Mouse (Mus musculus): ENCODE results near the gene Trim2. TPM values are rescaled to one million over a fixed set of nuclear protein-coding genes. Genes with fewer than 3 reads are reported as not detected.

Gene Trim2
- total RNA-seq, 4 experiments from 2014 or later: 42.9 to 87.2 (median 60.4) TPM

DNA sequence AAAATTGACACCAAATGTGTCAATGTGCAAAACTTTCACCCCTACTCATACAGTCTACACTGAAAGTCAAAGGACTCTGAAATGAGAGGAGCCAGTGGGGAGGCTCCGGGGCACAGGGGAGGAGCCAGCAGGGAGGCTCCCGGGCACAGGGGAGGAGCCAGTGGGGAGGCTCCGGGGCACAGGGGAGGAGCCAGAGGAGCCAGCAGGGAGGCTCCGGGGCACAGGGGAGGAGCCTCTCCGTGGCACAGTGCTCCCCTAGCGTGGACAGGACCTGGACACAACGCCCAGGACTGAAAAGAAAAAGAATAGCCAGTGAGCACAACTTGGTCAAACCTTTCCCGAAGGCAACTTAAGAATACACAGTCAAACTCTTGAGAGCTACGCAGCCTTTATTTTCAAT, 171.3 kb downstream of the Trim2 start:
- DNase-seq: peak; percentile 27

- no peak for DNase-seq
These were observed 175.3 kb downstream of the Trim2 start for GRCm38 (mm10) chr3:84131369-84131768.

DNA sequence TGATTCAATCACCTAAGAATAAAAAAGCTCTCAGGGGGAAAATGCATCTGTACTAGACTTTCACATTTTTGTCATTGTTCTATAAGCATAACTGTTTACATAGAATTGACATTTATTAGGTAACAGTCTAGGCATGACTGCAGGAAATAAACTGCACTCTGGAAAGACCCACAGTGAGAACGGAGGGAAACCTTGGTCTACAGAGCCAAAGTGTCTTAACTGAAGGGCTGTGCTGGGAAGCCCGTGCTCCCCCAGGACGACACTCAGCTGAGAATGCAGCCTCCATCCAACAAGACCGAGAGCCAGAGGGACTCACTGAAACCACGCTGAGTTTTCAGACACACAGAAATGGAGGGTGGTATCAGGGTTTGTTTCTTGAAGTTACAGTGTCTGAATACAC, 175.9 kb downstream of the Trim2 start:
- DNase-seq: no peak

DNA sequence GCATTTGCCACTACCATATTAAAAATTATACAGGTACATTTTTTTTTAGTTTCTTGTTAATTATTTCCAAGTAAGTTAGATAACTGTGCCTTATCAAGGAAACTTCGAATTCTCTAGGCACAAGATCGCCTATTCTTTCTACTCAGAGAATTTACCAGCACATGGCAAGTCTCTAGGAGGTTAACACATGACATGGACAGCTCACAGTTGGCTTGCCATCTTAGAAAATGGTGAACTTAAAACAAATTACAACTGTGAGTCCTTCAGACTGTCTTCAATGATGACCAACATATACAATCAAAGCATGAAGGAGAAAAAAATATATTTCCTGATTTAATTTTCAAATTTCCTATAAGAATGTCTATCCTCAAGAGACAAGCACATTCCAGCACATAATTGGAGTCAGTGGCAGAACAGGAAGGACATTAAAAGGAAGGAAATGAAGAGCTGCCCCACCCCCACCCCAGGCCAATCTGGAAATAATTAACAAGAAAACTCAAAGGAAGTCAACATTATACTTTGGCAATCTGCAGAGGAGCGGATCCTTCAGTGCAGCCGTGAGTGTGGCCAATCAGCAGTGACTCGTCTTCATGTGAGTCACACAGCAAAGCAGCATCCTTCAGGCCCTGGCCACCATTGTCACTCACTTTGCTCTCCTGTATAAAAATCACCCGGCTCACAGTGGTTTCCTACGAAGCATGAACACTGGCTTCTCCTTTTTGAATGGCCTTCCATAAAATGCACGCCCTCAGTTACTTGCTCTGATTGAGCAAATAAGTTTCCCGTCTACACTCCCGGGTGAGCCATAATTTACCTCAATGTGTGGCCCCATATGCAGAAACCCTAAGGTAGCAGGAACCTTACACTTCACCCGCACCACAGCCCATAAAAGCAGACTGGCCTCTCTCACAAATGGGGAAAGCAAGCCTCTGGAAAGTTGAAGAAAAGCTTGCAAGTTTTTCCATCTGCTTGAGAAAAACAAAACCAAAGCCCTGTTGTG, 177.5 kb downstream of the Trim2 start:
- no peak for DNase-seq

DNA sequence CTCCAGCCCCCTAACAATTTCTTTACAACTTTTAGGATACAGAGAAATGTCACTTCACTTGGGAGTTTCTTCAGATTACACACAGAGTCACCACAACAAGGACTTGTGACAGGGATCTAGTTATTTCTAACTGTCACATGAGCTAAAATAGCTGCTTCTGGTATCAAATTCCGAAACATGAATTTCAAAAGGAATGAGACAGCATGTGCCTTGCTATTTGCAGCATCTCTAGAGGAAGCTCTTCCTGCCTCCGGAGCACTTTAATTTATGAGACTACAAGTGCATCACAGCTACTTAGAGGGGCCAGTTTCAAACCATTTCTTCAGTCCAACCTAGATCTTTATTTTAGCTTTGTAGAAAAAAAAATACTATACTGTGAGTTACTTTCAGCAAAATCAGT, 179.2 kb downstream of the Trim2 start:
- DNase-seq: no peak

DNA sequence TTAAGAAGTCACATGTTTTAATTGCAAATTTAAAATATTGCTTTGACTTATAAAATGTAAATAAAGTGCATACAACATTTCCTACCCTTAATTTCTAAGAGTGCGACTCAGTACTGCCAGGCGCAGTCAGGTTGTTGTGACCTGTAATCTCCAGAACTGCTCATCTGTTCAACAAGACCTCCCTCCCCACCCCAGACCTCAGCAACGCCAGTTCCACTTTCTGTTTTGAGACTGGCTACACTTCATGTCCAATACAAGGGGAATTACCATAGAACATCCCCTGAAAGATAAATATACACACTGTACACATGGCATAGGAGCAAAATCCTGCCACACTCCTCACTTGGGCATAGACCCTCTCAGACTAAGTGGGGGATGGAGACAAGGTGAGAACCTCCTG, 180.0 kb downstream of the Trim2 start:
- DNase-seq: no peak

- no peak for DNase-seq
These were observed 180.9 kb downstream of the Trim2 start for GRCm38 (mm10) chr3:84125704-84126289.

DNA sequence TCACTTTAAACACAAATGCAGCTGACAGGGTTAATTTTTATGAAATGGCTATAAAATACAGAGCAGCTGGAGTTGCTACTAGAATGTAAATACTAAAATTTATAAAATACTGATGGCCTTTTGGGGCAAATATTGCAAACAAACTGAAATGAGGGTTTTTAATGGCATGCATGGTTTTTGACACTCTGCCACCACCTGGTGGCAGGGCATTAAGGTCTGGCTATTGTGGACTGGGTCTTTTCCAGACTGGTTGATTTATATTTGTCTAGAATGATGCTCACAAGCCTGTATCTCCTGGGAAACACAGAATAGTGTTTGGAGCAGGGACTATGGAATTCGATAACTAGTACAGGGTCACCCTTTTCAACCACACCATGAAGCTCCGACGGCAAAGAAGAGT, 183.2 kb downstream of the Trim2 start:
- DNase-seq: no peak

GRCm38 (mm10) chr3:84118718-84119117, 188.0 kb downstream of the Trim2 start:
- no peak for DNase-seq

DNA sequence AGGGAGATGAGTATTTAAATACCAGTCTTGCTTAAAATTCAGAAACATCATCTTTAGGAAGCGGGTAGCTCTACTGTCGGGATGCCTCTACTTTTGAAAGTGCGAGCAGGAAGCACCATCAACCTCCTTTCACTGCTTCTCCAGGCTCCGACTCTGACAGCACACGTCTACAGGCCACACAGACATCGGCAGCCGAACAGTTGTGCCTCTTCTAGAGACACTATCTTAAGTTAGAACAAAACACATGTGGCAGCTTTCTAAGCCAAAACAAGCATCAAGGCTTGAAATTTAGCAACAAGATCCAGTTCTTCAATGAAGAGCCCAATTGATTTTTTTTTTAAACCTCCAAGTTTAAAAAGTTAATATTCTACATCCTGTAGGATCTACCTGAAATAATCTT, 188.5 kb downstream of the Trim2 start:
- DNase-seq: no peak

Other genes starting within 250 kb of the Trim2 start
- 1 to 10 TPM; 8.0 to 9.1 (median 8.6) TPM for gene Mnd1, start 151.1 kb downstream of the Trim2 start, total RNA-seq (2022)
- gene Gm6525, start 132.8 kb downstream of the Trim2 start, total RNA-seq (2022): not detected
- 1 to 10 TPM; 1.7 to 5.5 (median 3.7) TPM for gene Fhdc1, start 173.6 kb upstream of the Trim2 start, total RNA-seq (2022)

Data from adrenal gland, adult 8-10 months (tissue).